Mouse (Mus musculus): ENCODE results near the gene Gm30191. TPM values are rescaled to one million over a fixed set of nuclear protein-coding genes. Genes with fewer than 3 reads are reported as not detected.

Gene Gm30191
- polyA plus RNA-seq, 1 experiment from 2014 or later: not detected

- Histone ChIP-seq H3K9ac (replicated peaks; ENCODE audit: low read depth, low read length) (no peak overlapping the region), H3K27ac (ENCODE audit: low read length) (no peak overlapping the region), H3K27me3 (ENCODE audit: control insufficient read depth, insufficient read depth, low read length) (no peaks in the 10 kb centered on the region), H3K9me3 (ENCODE audit: control insufficient read depth, low read depth, low read length) (no peaks in the 10 kb centered on the region), H3K4me2 (replicated peaks; ENCODE audit: low read depth, low read length) (no peak overlapping the region), H3K4me3 (ENCODE audit: low read depth, low read length) (no peak overlapping the region), H3K36me3 (ENCODE audit: control insufficient read depth, insufficient read depth, low read length) (no peaks in the 10 kb centered on the region), H3K4me1 (ENCODE audit: control insufficient read depth, insufficient read depth, low read length) (0 out of 2 replicates have a peak, but pooled peaks cover 2% of the 10 kb centered on the region)
- 77% methylated on average over 5 of the region's 5 CpGs for WGBS
- ATAC-seq (ENCODE audit: insufficient number of reproducible peaks, insufficient read depth, low FRiP score, low read depth): no peak
These were observed 11.9 kb upstream of the Gm30191 start for GRCm38 (mm10) chr4:134234876-134235275.

- H3K27ac ChIP-seq (ENCODE audit: low read length): no peak overlapping the region
- H3K4me2 ChIP-seq (replicated peaks; ENCODE audit: low read depth, low read length): peak overlapping the region; percentile 32
- H3K9me3 ChIP-seq (ENCODE audit: control insufficient read depth, low read depth, low read length): no peaks in the 10 kb centered on the region
- H3K36me3 ChIP-seq (ENCODE audit: control insufficient read depth, insufficient read depth, low read length): no peaks in the 10 kb centered on the region
- WGBS: 18% methylated on average over 19 of the region's 19 CpGs
- H3K4me1 ChIP-seq (ENCODE audit: control insufficient read depth, insufficient read depth, low read length): 0 out of 2 replicates have a peak, but pooled peaks cover 2% of the 10 kb centered on the region
- peak overlapping the region; percentile 27 for H3K4me3 ChIP-seq (ENCODE audit: low read depth, low read length)
- no peaks in the 10 kb centered on the region for H3K27me3 ChIP-seq (ENCODE audit: control insufficient read depth, insufficient read depth, low read length)
- peak; percentile 39; the same call in 1 of the 2 replicates for ATAC-seq (ENCODE audit: insufficient number of reproducible peaks, insufficient read depth, low FRiP score, low read depth)
- no peak overlapping the region for H3K9ac ChIP-seq (replicated peaks; ENCODE audit: low read depth, low read length)
These were observed 9.0 kb upstream of the Gm30191 start for GRCm38 (mm10) chr4:134237582-134238278.

- Histone ChIP-seq H3K4me2 (replicated peaks; ENCODE audit: low read depth, low read length) (peak within 1 kb of the TSS; percentile 32), H3K27ac (ENCODE audit: low read length) (no peak within 1 kb of the TSS), H3K9me3 (ENCODE audit: control insufficient read depth, low read depth, low read length) (no peaks in the 10 kb centered on the region), H3K9ac (replicated peaks; ENCODE audit: low read depth, low read length) (no peak within 1 kb of the TSS), H3K4me1 (ENCODE audit: control insufficient read depth, insufficient read depth, low read length) (0 out of 2 replicates have a peak, but pooled peaks cover 2% of the 10 kb centered on the region), H3K36me3 (ENCODE audit: control insufficient read depth, insufficient read depth, low read length) (no peaks in the 10 kb centered on the region), H3K27me3 (ENCODE audit: control insufficient read depth, insufficient read depth, low read length) (no peaks in the 10 kb centered on the region), H3K4me3 (ENCODE audit: low read depth, low read length) (peak within 1 kb of the TSS; percentile 27)
- ATAC-seq (ENCODE audit: insufficient number of reproducible peaks, insufficient read depth, low FRiP score, low read depth): peak; percentile 93
- WGBS: 3% methylated on average over 18 of the region's 18 CpGs
These were observed 8.5 kb upstream of the Gm30191 start, which contains the start of gene Cnksr1 for GRCm38 (mm10) chr4:134238279-134238651. TSS of gene Cnksr1 (minus strand) at chr4:134238399.

- H3K4me3 ChIP-seq (ENCODE audit: low read depth, low read length): no peak overlapping the region
- ATAC-seq (ENCODE audit: insufficient number of reproducible peaks, insufficient read depth, low FRiP score, low read depth): no peak
- no peak overlapping the region for H3K27ac ChIP-seq (ENCODE audit: low read length)
- H3K36me3 ChIP-seq (ENCODE audit: control insufficient read depth, insufficient read depth, low read length): no peaks in the 10 kb centered on the region
- H3K4me1 ChIP-seq (ENCODE audit: control insufficient read depth, insufficient read depth, low read length): 0 out of 2 replicates have a peak, but pooled peaks cover 2% of the 10 kb centered on the region
- H3K9ac ChIP-seq (replicated peaks; ENCODE audit: low read depth, low read length): no peak overlapping the region
- no peaks in the 10 kb centered on the region for H3K9me3 ChIP-seq (ENCODE audit: control insufficient read depth, low read depth, low read length)
- no peaks in the 10 kb centered on the region for H3K27me3 ChIP-seq (ENCODE audit: control insufficient read depth, insufficient read depth, low read length)
- peak overlapping the region; percentile 32 for H3K4me2 ChIP-seq (replicated peaks; ENCODE audit: low read depth, low read length)
- 10% methylated on average over 10 of the region's 10 CpGs for WGBS
These were observed 8.0 kb upstream of the Gm30191 start for GRCm38 (mm10) chr4:134238686-134239085.

GRCm38 (mm10) chr4:134243516-134244250, 3.1 kb upstream of the Gm30191 start, which contains the start of gene E130218I03Rik:
TSS of gene E130218I03Rik (plus strand) at chr4:134243662.
- peak within 1 kb of the TSS; percentile 53 for H3K4me3 ChIP-seq (ENCODE audit: low read depth, low read length)
- WGBS: 93% methylated on average over 17 of the region's 17 CpGs
- H3K4me1 ChIP-seq (ENCODE audit: control insufficient read depth, insufficient read depth, low read length): peaks cover 9% of the 10 kb centered on the region
- no peak within 1 kb of the TSS for H3K27ac ChIP-seq (ENCODE audit: low read length)
- no peak for ATAC-seq (ENCODE audit: insufficient number of reproducible peaks, insufficient read depth, low FRiP score, low read depth)
- H3K9ac ChIP-seq (replicated peaks; ENCODE audit: low read depth, low read length): 0 out of 2 replicates have a peak within 1 kb of the TSS, but pooled peaks have one; percentile 77
- no peaks in the 10 kb centered on the region for H3K36me3 ChIP-seq (ENCODE audit: control insufficient read depth, insufficient read depth, low read length)
- H3K27me3 ChIP-seq (ENCODE audit: control insufficient read depth, insufficient read depth, low read length): 0 out of 2 replicates have a peak, but pooled peaks cover 3% of the 10 kb centered on the region
- peak within 1 kb of the TSS; percentile 87 for H3K4me2 ChIP-seq (replicated peaks; ENCODE audit: low read depth, low read length)
- H3K9me3 ChIP-seq (ENCODE audit: control insufficient read depth, low read depth, low read length): no peaks in the 10 kb centered on the region

- H3K9me3 ChIP-seq (ENCODE audit: control insufficient read depth, low read depth, low read length): no peaks in the 10 kb centered on the region
- peak within 1 kb of the TSS; percentile 77 for H3K9ac ChIP-seq (replicated peaks; ENCODE audit: low read depth, low read length)
- no peak within 1 kb of the TSS for H3K27ac ChIP-seq (ENCODE audit: low read length)
- WGBS: under 1% methylated on average over 60 of the region's 60 CpGs
- peaks cover 15% of the 10 kb centered on the region for H3K4me1 ChIP-seq (ENCODE audit: control insufficient read depth, insufficient read depth, low read length)
- peak; percentile 74 for ATAC-seq (ENCODE audit: insufficient number of reproducible peaks, insufficient read depth, low FRiP score, low read depth)
- peak within 1 kb of the TSS; percentile 53 for H3K4me3 ChIP-seq (ENCODE audit: low read depth, low read length)
- 0 out of 2 replicates have a peak, but pooled peaks cover 7% of the 10 kb centered on the region for H3K27me3 ChIP-seq (ENCODE audit: control insufficient read depth, insufficient read depth, low read length)
- no peaks in the 10 kb centered on the region for H3K36me3 ChIP-seq (ENCODE audit: control insufficient read depth, insufficient read depth, low read length)
- peak within 1 kb of the TSS; percentile 87 for H3K4me2 ChIP-seq (replicated peaks; ENCODE audit: low read depth, low read length)
These were observed 1.4 kb upstream of the Gm30191 start, which contains the start of gene Zfp593 for GRCm38 (mm10) chr4:134245148-134245843. TSS of gene Zfp593 (minus strand) at chr4:134245592.

- Histone ChIP-seq H3K4me3 (ENCODE audit: low read depth, low read length) (no peak overlapping the region), H3K4me2 (replicated peaks; ENCODE audit: low read depth, low read length) (no peak overlapping the region), H3K9ac (replicated peaks; ENCODE audit: low read depth, low read length) (no peak overlapping the region), H3K9me3 (ENCODE audit: control insufficient read depth, low read depth, low read length) (no peaks in the 10 kb centered on the region), H3K27me3 (ENCODE audit: control insufficient read depth, insufficient read depth, low read length) (peaks cover 14% of the 10 kb centered on the region; the same call in 1 of the 2 replicates), H3K4me1 (ENCODE audit: control insufficient read depth, insufficient read depth, low read length) (peaks cover 20% of the 10 kb centered on the region), H3K36me3 (ENCODE audit: control insufficient read depth, insufficient read depth, low read length) (no peaks in the 10 kb centered on the region), H3K27ac (ENCODE audit: low read length) (no peak overlapping the region)
- no peak for ATAC-seq (ENCODE audit: insufficient number of reproducible peaks, insufficient read depth, low FRiP score, low read depth)
- WGBS: 59% methylated on average over 4 of the region's 4 CpGs
These were observed 479 bp upstream of the Gm30191 start for GRCm38 (mm10) chr4:134246256-134246655.

GRCm38 (mm10) chr4:134249651-134250050, 2.9 kb downstream of the Gm30191 start:
- Histone ChIP-seq H3K9me3 (ENCODE audit: control insufficient read depth, low read depth, low read length) (no peaks in the 10 kb centered on the region), H3K9ac (replicated peaks; ENCODE audit: low read depth, low read length) (no peak overlapping the region), H3K4me1 (ENCODE audit: control insufficient read depth, insufficient read depth, low read length) (peaks cover 34% of the 10 kb centered on the region), H3K27me3 (ENCODE audit: control insufficient read depth, insufficient read depth, low read length) (peaks cover 25% of the 10 kb centered on the region), H3K4me3 (ENCODE audit: low read depth, low read length) (peak overlapping the region; percentile 26), H3K4me2 (replicated peaks; ENCODE audit: low read depth, low read length) (peak overlapping the region; percentile 98), H3K27ac (ENCODE audit: low read length) (no peak overlapping the region), H3K36me3 (ENCODE audit: control insufficient read depth, insufficient read depth, low read length) (no peaks in the 10 kb centered on the region)
- ATAC-seq (ENCODE audit: insufficient number of reproducible peaks, insufficient read depth, low FRiP score, low read depth): peak; percentile 73; the same call in 1 of the 2 replicates
- 1% methylated on average over 30 of the region's 30 CpGs for WGBS

Measured in stomach, embryonic 14.5 days (tissue).